Mouse (Mus musculus) embryonic facial prominence, embryonic 10.5 days (tissue): ENCODE measurements at regions not wholly inside any gene's neighbourhood (a gene's known extent, or its start where the extent isn't known, plus 50 kb on each side); places are given as distances from the start of the nearest gene placed in this dataset.

ENCODE experiments used
- DNase-seq: peaks from one replicate; pipeline ENCODE4 v3.0.0-alpha.2; 2017; ENCODE audit warnings: low spot score
- H3K27ac ChIP-seq: fragments of 300-500 bp; sonication (generic); replicated peaks from 2 replicates; pipeline ENCODE4 v1.5.1; 2016; ENCODE audit warnings: mild to moderate bottlenecking
- H3K27me3 ChIP-seq: fragments of 300-500 bp; sonication (generic); replicated peaks from 2 replicates; pipeline ENCODE4 v1.6.1; 2016; ENCODE audit warnings: low read depth, mild to moderate bottlenecking; ENCODE audit not compliant: poor library complexity, severe bottlenecking
- H3K36me3 ChIP-seq: fragments of 300-500 bp; sonication (generic); replicated peaks from 2 replicates; pipeline ENCODE4 v1.6.1; 2016; ENCODE audit warnings: mild to moderate bottlenecking, moderate library complexity
- H3K4me1 ChIP-seq: fragments of 300-500 bp; sonication (generic); 2 replicates; pipeline ENCODE4 v1.6.1; 2016
- H3K4me3 ChIP-seq: fragments of 300-500 bp; sonication (generic); 2 replicates; pipeline ENCODE4 v1.5.1; 2016; ENCODE audit warnings: mild to moderate bottlenecking, moderate library complexity
- H3K9me3 ChIP-seq: fragments of 300-500 bp; sonication (generic); 2 replicates; pipeline ENCODE4 v1.6.1; 2016; ENCODE audit warnings: mild to moderate bottlenecking
- WGBS: fragments of 180-500 bp; shearing (Covaris S2); methylation state at CpG from one replicate; pipeline ENCODE4 v1.1.7; 2016; 5-methylcytosine and 5-hydroxymethylcytosine counted together

GRCm38 (mm10) chr1:72936681-72937465, 62.2 kb upstream of the Igfbp5 start:
- Histone ChIP-seq H3K36me3 (no peaks in the 10 kb centered on the region), H3K27ac (no peak overlapping the region), H3K9me3 (no peaks in the 10 kb centered on the region), H3K4me3 (no peak overlapping the region), H3K4me1 (peaks cover 3% of the 10 kb centered on the region; the same call in 1 of the 2 replicates), H3K27me3 (no peaks in the 10 kb centered on the region)
- WGBS, result 86% methylated on average over 5 of the region's 5 CpGs
- no peak for DNase-seq

GRCm38 (mm10) chr1:72936231-72936630, 61.5 kb upstream of the Igfbp5 start:
- no peaks in the 10 kb centered on the region for H3K36me3 ChIP-seq
- H3K27me3 ChIP-seq, result no peaks in the 10 kb centered on the region
- H3K9me3 ChIP-seq, result no peaks in the 10 kb centered on the region
- peaks cover 3% of the 10 kb centered on the region; the same call in 1 of the 2 replicates for H3K4me1 ChIP-seq
- WGBS, result 57% methylated on average over 5 of the region's 5 CpGs
- H3K4me3 ChIP-seq, result no peak overlapping the region
- H3K27ac ChIP-seq, result no peak overlapping the region
- DNase-seq, result no peak

- Histone ChIP-seq H3K27ac (no peak overlapping the region), H3K27me3 (no peaks in the 10 kb centered on the region), H3K36me3 (no peaks in the 10 kb centered on the region), H3K4me1 (peaks cover 3% of the 10 kb centered on the region; the same call in 1 of the 2 replicates), H3K9me3 (no peaks in the 10 kb centered on the region), H3K4me3 (no peak overlapping the region)
- 87% methylated on average over 4 of the region's 4 CpGs for WGBS
- no peak for DNase-seq
Measured at GRCm38 (mm10) chr1:72935084-72935483, 60.4 kb upstream of the Igfbp5 start.

GRCm38 (mm10) chr1:72929774-72930173, 55.1 kb upstream of the Igfbp5 start:
- no peaks in the 10 kb centered on the region for H3K27me3 ChIP-seq
- no peaks in the 10 kb centered on the region for H3K36me3 ChIP-seq
- no peak overlapping the region for H3K27ac ChIP-seq
- H3K4me3 ChIP-seq, result no peak overlapping the region
- WGBS, result 93% methylated on average over 4 of the region's 4 CpGs
- no peaks in the 10 kb centered on the region for H3K9me3 ChIP-seq
- DNase-seq, result no peak
- H3K4me1 ChIP-seq, result no peaks in the 10 kb centered on the region
